Mouse (Mus musculus): ENCODE measurements at regions not wholly inside any gene's neighbourhood (a gene's known extent, or its start where the extent isn't known, plus 50 kb on each side); places are given as distances from the start of the nearest gene placed in this dataset.
A peak's percentile ranks its signal among the peaks of the same experiment; 100 is the strongest.

DNA sequence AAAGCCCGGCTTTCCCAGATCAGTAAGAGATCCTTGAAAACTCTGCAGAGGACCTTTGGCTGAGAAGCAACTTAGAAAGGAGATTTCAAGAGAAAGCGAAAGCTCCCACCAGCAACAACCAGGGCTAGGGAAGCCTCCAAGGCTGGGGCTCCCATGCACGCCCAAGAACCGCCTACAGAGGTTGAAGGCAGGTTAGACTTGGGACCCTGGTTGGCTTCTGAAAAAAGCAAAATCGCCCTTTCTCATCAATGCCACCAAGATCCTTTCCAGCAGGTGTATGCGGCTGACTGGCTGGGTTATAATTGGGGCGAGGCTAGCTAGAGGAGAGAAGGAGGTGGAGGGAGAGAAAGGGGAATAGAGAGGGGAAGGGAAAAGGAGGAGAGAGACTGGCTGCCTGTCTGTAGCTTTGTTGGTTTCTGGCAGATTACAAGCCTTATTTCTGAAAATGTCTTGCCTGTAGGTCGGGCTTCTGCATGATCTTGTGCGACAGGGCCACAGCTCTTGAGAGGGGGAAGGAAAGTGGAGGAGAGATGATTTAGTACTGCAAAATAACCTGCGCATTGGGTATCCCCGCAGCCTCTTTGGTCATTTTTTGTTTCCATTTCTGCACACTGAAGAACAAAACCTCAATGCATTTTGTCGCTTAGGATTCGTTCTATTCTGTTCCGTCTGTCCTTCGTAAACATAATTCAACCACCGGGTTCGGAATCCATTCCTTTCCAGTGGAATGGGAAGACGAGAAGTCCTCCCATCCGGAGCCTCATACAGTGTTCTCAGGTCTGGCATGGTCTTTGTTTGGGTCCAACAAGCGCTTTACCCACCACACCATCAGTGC, 317.5 kb downstream of the Parp8 start:
- 0 out of 2 replicates have a peak overlapping the region, but pooled peaks have one; percentile 2 for H3K4me3 ChIP-seq (replicated peaks)

DNA sequence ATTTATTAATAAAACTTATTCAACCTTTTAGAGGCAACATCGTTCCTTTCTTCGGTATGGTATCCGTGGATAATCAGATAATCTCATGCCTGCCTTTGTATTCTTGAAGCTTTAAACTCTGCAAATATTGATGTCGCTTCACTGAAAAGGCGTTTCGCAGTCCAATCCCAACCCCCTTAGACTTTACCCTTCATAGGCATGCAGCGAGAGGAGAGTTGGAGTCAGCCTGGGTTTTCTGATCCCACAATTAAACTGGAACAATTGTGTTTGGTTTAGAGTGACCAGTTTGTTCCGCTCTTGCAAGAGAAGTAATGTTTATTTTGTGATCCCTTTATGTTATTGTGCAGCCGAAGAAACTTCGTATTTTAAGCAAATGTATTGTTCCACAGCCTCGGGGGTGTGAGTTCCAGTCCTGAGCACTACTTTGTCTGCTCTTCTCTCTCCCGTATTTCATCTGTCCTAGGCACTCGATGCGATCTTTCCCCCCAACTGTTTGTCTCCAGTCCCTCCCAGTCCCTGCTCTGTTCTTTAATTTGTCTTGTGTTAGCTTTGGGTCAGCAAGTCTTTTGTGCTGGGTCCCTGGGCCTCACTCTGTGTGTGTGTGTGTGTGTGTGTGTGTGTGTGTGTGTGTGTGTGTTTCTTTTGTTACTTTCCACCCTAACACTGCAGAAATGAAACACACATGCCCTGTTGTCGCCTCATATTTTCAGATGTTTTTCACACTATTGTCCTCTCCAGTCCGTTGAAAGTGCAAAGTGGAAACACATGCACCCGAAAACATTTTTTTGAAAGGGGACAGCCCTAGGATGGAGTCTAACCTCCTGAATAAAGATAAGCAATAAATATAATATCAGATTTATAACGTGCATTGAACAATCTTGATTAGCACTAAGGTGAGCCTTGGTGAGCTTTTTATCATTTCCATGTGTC, 318.7 kb downstream of the Parp8 start:
- no peak overlapping the region for H3K4me2 ChIP-seq

More for the DNA sequence above, 317.5 kb downstream of the Parp8 start:
- WGBS, result 3% methylated on average over 20 of the region's 20 CpGs
- Histone ChIP-seq H3K4me2 (peak overlapping the region; percentile 20), H3K27ac (no peak overlapping the region), H3K9ac (no peak overlapping the region), H3K36me3 (no peaks in the 10 kb centered on the region), H3K9me3 (replicated peaks) (no peaks in the 10 kb centered on the region), H3K4me1 (peaks cover 29% of the 10 kb centered on the region), H3K27me3 (peaks cover 94% of the 10 kb centered on the region)
- ATAC-seq (replicated peaks; ENCODE audit: low FRiP score), result no peak

DNA sequence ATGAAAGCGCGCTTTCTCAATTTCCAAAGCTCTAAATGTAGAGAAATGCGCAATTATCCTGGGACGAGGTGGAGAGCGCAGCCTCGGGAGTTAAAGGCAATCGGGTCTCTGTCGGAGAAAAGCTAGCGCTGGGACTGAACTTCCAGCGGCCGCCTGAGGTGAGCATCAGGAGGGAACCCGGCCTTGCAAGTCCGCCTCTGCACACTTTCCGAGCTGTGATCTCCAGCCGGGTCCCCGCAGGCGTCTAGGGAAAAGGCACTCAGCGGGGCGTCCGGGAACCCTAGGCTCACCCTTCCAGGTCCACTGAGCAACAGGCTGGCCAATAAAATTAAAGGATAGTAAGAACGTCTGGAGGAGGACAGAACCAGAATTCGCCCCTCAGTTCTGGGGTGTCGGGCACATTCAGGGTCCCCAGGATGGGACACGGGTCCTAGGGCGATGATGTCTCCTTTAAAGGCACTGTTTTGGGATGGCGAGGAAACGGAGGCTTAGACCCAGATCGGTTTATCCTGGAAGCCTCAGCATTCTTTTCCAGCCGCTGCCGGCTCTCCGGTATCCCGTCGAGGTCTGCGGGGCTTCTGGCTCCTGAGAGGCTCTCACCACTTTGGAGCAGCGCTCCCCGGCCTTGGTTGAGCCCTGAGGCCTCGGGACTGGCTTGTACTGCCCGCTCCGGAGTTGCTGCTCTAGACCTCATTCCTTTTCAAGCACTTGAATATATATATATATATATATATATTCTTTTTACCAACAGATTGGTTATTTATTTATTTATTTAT, 319.5 kb downstream of the Parp8 start:
- Histone ChIP-seq H3K36me3 (no peaks in the 10 kb centered on the region), H3K9me3 (replicated peaks) (no peaks in the 10 kb centered on the region), H3K4me3 (replicated peaks) (peak overlapping the region; percentile 32), H3K9ac (no peak overlapping the region), H3K27me3 (peaks cover 82% of the 10 kb centered on the region), H3K27ac (no peak overlapping the region), H3K4me1 (peaks cover 17% of the 10 kb centered on the region), H3K4me2 (peak overlapping the region; percentile 44)
- under 1% methylated on average over 39 of the region's 39 CpGs for WGBS
- ATAC-seq (replicated peaks; ENCODE audit: low FRiP score), result peak; percentile 82

More for the DNA sequence above, 318.7 kb downstream of the Parp8 start:
- 6% methylated on average over 18 of the region's 18 CpGs for WGBS
- no peaks in the 10 kb centered on the region for H3K9me3 ChIP-seq (replicated peaks)
- no peak overlapping the region for H3K9ac ChIP-seq
- H3K4me1 ChIP-seq, result peaks cover 24% of the 10 kb centered on the region
- no peak for ATAC-seq (replicated peaks; ENCODE audit: low FRiP score)
- no peak overlapping the region for H3K27ac ChIP-seq
- H3K4me3 ChIP-seq (replicated peaks), result no peak overlapping the region
- peaks cover 87% of the 10 kb centered on the region for H3K27me3 ChIP-seq
- H3K36me3 ChIP-seq, result no peaks in the 10 kb centered on the region

DNA sequence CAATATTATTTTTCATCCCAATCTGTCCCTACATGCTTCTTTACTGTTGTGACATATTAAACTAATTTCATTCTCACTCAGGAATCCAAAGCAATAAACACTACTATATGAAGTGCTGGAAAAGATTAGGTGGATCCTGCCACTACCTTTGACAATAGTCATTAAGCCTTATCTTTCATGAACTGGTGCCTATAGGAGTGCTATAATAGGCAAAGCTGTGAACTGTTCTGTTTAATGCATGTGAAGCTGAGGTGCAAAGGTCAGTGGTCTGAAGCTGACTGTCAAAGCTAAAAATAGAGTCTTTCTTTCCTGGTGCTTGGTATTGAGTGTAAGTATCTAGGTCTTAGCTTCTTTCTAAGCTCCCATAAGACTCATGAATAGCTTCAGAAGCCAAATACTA, 336.6 kb downstream of the Parp8 start:
- Histone ChIP-seq H3K4me3 (replicated peaks) (no peak overlapping the region), H3K36me3 (no peaks in the 10 kb centered on the region), H3K27ac (no peak overlapping the region), H3K4me2 (no peak overlapping the region), H3K27me3 (no peaks in the 10 kb centered on the region), H3K9me3 (replicated peaks) (no peaks in the 10 kb centered on the region), H3K4me1 (no peaks in the 10 kb centered on the region), H3K9ac (no peak overlapping the region)
- no peak for ATAC-seq (replicated peaks; ENCODE audit: low FRiP score)

All from kidney, embryonic 15.5 days (tissue).